Mouse (Mus musculus): ENCODE measurements around the gene Wipf1. TPM values are rescaled to one million over a fixed set of nuclear protein-coding genes. Genes with fewer than 3 reads are reported as not detected.

Wipf1 gene
- polyA plus RNA-seq, 1 experiment from 2014 or later: 1.9 TPM

DNA sequence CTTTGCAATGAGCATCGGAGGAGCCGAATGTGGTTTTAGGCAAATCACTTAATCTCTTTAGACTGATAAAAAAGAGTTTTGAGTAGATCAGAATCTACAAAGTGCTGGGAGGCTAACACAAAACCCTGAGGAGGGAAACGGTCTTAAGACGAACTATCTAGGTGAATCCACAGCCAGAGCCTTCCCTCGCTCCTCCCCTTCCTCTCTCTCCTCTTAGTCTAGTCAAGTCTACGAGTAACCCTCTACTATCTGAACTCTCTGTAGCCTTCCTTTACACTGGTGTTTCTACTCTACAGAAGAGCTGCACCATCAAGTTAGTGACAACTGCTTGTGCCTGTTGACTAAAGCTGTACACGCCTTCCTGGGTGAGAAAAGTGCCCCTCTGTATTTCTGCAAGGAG lies 77.0 kb downstream of the Wipf1 start:
- H3K27ac ChIP-seq (ENCODE audit: low read depth, low read length): no peak overlapping the region
- no peak overlapping the region for H3K4me2 ChIP-seq (ENCODE audit: low read depth, low read length)
- no peaks in the 10 kb centered on the region for H3K9me3 ChIP-seq (ENCODE audit: control insufficient read depth, low read length)
- H3K4me1 ChIP-seq (ENCODE audit: control insufficient read depth, insufficient read depth, low read length): no peaks in the 10 kb centered on the region
- no peak for ATAC-seq (ENCODE audit: low read depth)
- no peaks in the 10 kb centered on the region for H3K36me3 ChIP-seq (ENCODE audit: control insufficient read depth, insufficient read depth, low read length)
- WGBS: 85% methylated on average over 7 of the region's 7 CpGs
- no peak overlapping the region for H3K9ac ChIP-seq (replicated peaks; ENCODE audit: low read depth, low read length)
- H3K4me3 ChIP-seq (ENCODE audit: low read depth, low read length): no peak overlapping the region
- H3K27me3 ChIP-seq (ENCODE audit: control insufficient read depth, insufficient read depth, low read length): no peaks in the 10 kb centered on the region

DNA sequence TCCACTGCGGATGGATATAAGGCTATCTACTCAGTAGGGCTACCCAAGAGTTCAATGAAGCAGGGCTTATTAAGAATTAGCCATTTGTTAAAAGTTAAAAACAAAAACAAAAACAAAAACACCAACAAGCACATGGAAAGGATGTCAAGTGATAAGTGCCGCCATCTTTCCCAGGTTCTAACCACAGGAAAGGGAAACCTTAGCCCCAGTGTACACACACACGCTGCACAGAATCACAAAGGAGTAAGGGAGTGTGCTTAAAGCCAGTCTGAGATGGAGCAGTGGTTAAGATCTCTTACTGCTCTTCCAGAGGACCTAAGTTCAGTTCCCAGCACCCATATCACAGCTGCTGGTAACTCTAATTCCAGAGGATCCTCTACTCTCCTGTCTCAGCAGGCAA lies 78.0 kb downstream of the Wipf1 start:
- H3K9me3 ChIP-seq (ENCODE audit: control insufficient read depth, low read length): no peaks in the 10 kb centered on the region
- 97% methylated on average over 3 of the region's 3 CpGs for WGBS
- no peak overlapping the region for H3K4me2 ChIP-seq (ENCODE audit: low read depth, low read length)
- H3K4me1 ChIP-seq (ENCODE audit: control insufficient read depth, insufficient read depth, low read length): no peaks in the 10 kb centered on the region
- ATAC-seq (ENCODE audit: low read depth): no peak
- H3K27ac ChIP-seq (ENCODE audit: low read depth, low read length): no peak overlapping the region
- no peaks in the 10 kb centered on the region for H3K36me3 ChIP-seq (ENCODE audit: control insufficient read depth, insufficient read depth, low read length)
- no peak overlapping the region for H3K4me3 ChIP-seq (ENCODE audit: low read depth, low read length)
- no peaks in the 10 kb centered on the region for H3K27me3 ChIP-seq (ENCODE audit: control insufficient read depth, insufficient read depth, low read length)
- H3K9ac ChIP-seq (replicated peaks; ENCODE audit: low read depth, low read length): no peak overlapping the region

DNA sequence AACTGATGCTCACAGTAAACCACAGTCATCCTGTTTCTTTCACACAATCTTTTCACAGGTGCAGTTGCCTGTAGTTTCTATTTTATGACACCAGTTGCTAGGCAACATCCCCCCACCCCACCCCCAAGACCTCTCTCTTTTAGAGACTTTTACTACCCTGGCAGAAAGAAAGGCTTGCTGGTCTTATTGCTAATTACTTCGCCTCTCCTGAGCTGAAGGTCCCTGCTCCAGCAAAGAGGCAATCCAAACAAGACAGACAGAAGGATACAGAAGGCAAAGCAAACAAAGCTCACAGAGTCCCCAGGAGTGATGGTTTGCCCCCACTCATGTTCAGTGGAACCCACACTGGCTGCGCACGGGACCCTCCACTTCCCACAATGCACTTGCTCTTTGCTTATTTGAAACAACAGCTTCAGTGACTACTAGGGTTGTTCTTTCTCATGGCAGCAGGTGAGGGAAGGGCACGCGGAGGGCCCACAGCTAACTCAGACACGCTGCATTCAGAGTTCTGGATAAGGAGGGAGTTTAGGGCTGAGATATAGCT lies 79.3 kb downstream of the Wipf1 start:
- 12% methylated on average over 6 of the region's 6 CpGs for WGBS
- Histone ChIP-seq H3K27ac (ENCODE audit: low read depth, low read length) (no peak overlapping the region), H3K4me1 (ENCODE audit: control insufficient read depth, insufficient read depth, low read length) (no peaks in the 10 kb centered on the region), H3K9ac (replicated peaks; ENCODE audit: low read depth, low read length) (no peak overlapping the region), H3K4me2 (ENCODE audit: low read depth, low read length) (0 out of 2 replicates have a peak overlapping the region, but pooled peaks have one; percentile 6), H3K9me3 (ENCODE audit: control insufficient read depth, low read length) (no peaks in the 10 kb centered on the region), H3K27me3 (ENCODE audit: control insufficient read depth, insufficient read depth, low read length) (no peaks in the 10 kb centered on the region), H3K36me3 (ENCODE audit: control insufficient read depth, insufficient read depth, low read length) (no peaks in the 10 kb centered on the region), H3K4me3 (ENCODE audit: low read depth, low read length) (no peak overlapping the region)
- peak; percentile 14; the same call in 1 of the 2 replicates for ATAC-seq (ENCODE audit: low read depth)

DNA sequence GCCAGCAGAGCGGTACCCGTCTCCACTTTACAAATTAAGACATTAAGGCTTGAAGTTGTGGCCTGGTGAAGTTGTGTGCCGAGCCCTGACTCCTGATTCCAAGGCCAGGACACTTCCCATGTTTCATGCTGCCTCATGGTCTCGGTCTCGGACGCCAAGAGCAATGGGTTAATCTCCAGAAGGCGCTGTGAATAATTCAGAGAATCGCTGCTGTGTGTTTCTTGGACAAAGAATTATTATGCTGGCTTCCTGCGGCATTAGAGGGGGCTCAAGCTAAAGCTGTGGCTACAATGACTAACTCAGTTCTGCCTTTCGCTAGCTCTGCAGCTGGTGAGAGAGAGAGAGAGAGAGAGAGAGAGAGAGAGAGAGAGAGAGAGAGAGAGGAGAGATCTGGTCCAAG lies 85.5 kb downstream of the Wipf1 start:
- Histone ChIP-seq H3K4me2 (ENCODE audit: low read depth, low read length) (no peak overlapping the region), H3K9ac (replicated peaks; ENCODE audit: low read depth, low read length) (no peak overlapping the region), H3K4me1 (ENCODE audit: control insufficient read depth, insufficient read depth, low read length) (no peaks in the 10 kb centered on the region), H3K27me3 (ENCODE audit: control insufficient read depth, insufficient read depth, low read length) (no peaks in the 10 kb centered on the region), H3K27ac (ENCODE audit: low read depth, low read length) (no peak overlapping the region), H3K4me3 (ENCODE audit: low read depth, low read length) (no peak overlapping the region), H3K36me3 (ENCODE audit: control insufficient read depth, insufficient read depth, low read length) (no peaks in the 10 kb centered on the region), H3K9me3 (ENCODE audit: control insufficient read depth, low read length) (no peaks in the 10 kb centered on the region)
- 64% methylated on average over 10 of the region's 10 CpGs for WGBS
- no peak for ATAC-seq (ENCODE audit: low read depth)

DNA sequence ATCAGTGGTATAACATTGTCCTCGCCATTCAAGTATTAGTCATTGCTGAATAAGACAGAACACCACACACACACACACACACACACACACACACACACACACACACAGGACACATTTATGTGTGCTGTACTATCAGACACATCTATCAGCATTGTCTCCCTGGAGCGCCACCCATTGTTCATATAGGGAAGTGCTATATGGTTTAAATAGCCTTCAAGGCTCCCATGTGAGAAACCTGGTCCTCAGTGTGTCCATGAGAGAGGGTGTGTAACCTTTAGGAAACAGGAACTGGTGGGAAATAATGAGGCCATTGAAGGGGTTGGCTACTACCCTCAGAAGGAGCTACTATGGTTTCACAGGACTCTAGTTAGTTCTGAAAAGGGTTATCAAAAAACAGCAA lies 87.5 kb downstream of the Wipf1 start:
- H3K36me3 ChIP-seq (ENCODE audit: control insufficient read depth, insufficient read depth, low read length): no peaks in the 10 kb centered on the region
- ATAC-seq (ENCODE audit: low read depth): no peak
- 77% methylated on average over 2 of the region's 2 CpGs for WGBS

DNA sequence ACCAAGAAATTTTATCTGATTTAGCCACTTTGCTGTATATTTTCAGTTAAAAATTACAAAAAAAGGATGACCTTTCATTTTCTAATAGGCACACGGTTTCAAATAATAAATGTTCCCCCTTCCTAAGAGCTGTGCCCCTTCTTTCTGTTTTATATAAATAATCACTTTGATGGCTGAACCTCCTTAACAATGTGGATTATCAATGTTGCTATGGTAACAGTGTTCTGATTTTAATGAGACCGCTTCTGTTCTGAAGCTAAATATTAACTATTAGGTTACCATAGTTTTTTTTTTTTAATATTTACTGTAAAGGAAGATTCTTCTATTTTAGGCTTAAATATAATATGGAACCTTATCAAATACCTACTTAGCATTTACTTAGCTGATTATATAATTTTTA lies 89.2 kb downstream of the Wipf1 start:
- Histone ChIP-seq H3K36me3 (ENCODE audit: control insufficient read depth, insufficient read depth, low read length) (no peaks in the 10 kb centered on the region), H3K4me2 (ENCODE audit: low read depth, low read length) (no peak overlapping the region), H3K27ac (ENCODE audit: low read depth, low read length) (no peak overlapping the region), H3K4me3 (ENCODE audit: low read depth, low read length) (no peak overlapping the region), H3K27me3 (ENCODE audit: control insufficient read depth, insufficient read depth, low read length) (no peaks in the 10 kb centered on the region), H3K4me1 (ENCODE audit: control insufficient read depth, insufficient read depth, low read length) (no peaks in the 10 kb centered on the region), H3K9me3 (ENCODE audit: control insufficient read depth, low read length) (no peaks in the 10 kb centered on the region), H3K9ac (replicated peaks; ENCODE audit: low read depth, low read length) (no peak overlapping the region)
- no peak for ATAC-seq (ENCODE audit: low read depth)
- 74% methylated on average over 2 of the region's 2 CpGs for WGBS

More for the DNA sequence above, 87.5 kb downstream of the Wipf1 start:
- Histone ChIP-seq H3K4me2 (ENCODE audit: low read depth, low read length) (no peak overlapping the region), H3K27me3 (ENCODE audit: control insufficient read depth, insufficient read depth, low read length) (no peaks in the 10 kb centered on the region), H3K9me3 (ENCODE audit: control insufficient read depth, low read length) (no peaks in the 10 kb centered on the region), H3K4me1 (ENCODE audit: control insufficient read depth, insufficient read depth, low read length) (no peaks in the 10 kb centered on the region), H3K9ac (replicated peaks; ENCODE audit: low read depth, low read length) (no peak overlapping the region), H3K4me3 (ENCODE audit: low read depth, low read length) (no peak overlapping the region), H3K27ac (ENCODE audit: low read depth, low read length) (no peak overlapping the region)

DNA sequence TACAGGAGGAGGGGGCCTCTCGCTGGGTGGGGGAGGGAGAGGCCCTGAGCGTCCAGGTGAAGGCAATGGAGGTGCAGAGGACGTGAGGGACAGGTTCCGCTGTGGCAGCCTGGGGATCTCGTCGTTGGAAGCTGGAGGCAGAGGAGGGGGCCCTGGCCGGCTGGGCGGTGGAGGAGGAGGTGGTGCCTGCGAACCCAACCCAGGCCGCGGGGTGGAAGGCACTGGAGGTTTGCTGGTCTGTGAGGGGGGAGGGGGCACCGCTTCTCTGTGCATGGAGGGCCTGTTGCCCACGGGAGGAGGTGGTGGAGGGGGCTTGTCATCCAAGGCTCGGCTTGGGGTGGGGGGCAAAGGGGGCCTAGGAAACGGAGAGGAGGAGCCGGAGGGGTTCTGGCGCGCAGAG lies 92.6 kb downstream of the Wipf1 start:
- 56% methylated on average over 18 of the region's 18 CpGs for WGBS
- H3K4me2 ChIP-seq (ENCODE audit: low read depth, low read length): no peak overlapping the region
- ATAC-seq (ENCODE audit: low read depth): no peak
- H3K36me3 ChIP-seq (ENCODE audit: control insufficient read depth, insufficient read depth, low read length): no peaks in the 10 kb centered on the region
- H3K27ac ChIP-seq (ENCODE audit: low read depth, low read length): no peak overlapping the region
- H3K4me1 ChIP-seq (ENCODE audit: control insufficient read depth, insufficient read depth, low read length): no peaks in the 10 kb centered on the region
- H3K9ac ChIP-seq (replicated peaks; ENCODE audit: low read depth, low read length): no peak overlapping the region
- H3K4me3 ChIP-seq (ENCODE audit: low read depth, low read length): no peak overlapping the region
- no peaks in the 10 kb centered on the region for H3K27me3 ChIP-seq (ENCODE audit: control insufficient read depth, insufficient read depth, low read length)
- no peaks in the 10 kb centered on the region for H3K9me3 ChIP-seq (ENCODE audit: control insufficient read depth, low read length)

DNA sequence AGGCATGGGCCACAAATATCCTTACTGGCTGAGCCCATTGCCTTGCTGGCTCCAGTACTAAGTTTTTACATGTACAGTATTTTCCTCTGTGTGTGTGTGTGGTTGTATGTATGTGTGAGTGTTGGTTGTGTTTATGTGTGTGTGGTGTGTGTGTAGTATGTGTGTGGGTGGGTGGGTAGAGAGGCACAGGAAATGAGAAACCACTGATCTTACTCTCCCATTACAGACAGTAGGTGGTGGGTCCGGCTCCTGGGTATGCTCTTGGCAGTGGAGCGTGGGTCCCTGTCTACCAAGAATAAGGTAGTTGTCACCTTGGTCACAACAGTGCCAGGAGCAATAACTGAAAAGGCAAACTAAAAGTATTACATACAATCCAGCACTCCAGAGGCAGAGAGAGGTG lies 93.7 kb downstream of the Wipf1 start:
- 96% methylated on average over 2 of the region's 2 CpGs for WGBS
- H3K4me2 ChIP-seq (ENCODE audit: low read depth, low read length): no peak overlapping the region
- no peak for ATAC-seq (ENCODE audit: low read depth)
- no peaks in the 10 kb centered on the region for H3K27me3 ChIP-seq (ENCODE audit: control insufficient read depth, insufficient read depth, low read length)
- no peaks in the 10 kb centered on the region for H3K9me3 ChIP-seq (ENCODE audit: control insufficient read depth, low read length)
- no peaks in the 10 kb centered on the region for H3K36me3 ChIP-seq (ENCODE audit: control insufficient read depth, insufficient read depth, low read length)
- no peak overlapping the region for H3K27ac ChIP-seq (ENCODE audit: low read depth, low read length)
- no peak overlapping the region for H3K9ac ChIP-seq (replicated peaks; ENCODE audit: low read depth, low read length)
- H3K4me1 ChIP-seq (ENCODE audit: control insufficient read depth, insufficient read depth, low read length): no peaks in the 10 kb centered on the region
- H3K4me3 ChIP-seq (ENCODE audit: low read depth, low read length): no peak overlapping the region

DNA sequence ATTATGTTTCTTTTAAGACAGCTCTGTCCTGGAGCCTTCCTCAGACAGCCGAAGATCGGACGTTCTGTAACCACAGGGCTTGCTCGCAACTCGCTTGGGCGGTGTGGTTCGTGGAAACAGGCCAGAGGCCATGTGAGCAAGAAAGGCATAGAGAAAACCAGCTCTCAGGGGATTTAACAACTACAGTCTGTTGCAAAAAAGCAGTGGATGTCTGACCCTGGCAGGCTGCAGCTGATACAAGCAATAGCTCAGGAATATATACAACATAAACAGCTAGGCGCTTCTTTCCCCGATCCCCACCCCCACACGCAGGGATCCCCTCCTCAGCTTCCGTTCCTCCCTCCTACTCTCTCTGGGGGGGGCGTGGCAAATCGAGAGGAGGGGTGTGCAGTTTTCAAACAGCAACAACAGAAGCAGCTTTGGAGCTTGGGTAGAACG lies 97.6 kb downstream of the Wipf1 start:
- Histone ChIP-seq H3K4me1 (ENCODE audit: control insufficient read depth, insufficient read depth, low read length) (no peaks in the 10 kb centered on the region), H3K4me2 (ENCODE audit: low read depth, low read length) (peak overlapping the region; percentile 33; the same call in 1 of the 2 replicates), H3K9me3 (ENCODE audit: control insufficient read depth, low read length) (no peaks in the 10 kb centered on the region), H3K4me3 (ENCODE audit: low read depth, low read length) (peak overlapping the region; percentile 9; the same call in 1 of the 2 replicates), H3K9ac (replicated peaks; ENCODE audit: low read depth, low read length) (no peak overlapping the region; the same call in 1 of the 2 replicates), H3K36me3 (ENCODE audit: control insufficient read depth, insufficient read depth, low read length) (no peaks in the 10 kb centered on the region), H3K27me3 (ENCODE audit: control insufficient read depth, insufficient read depth, low read length) (no peaks in the 10 kb centered on the region), H3K27ac (ENCODE audit: low read depth, low read length) (peak overlapping the region; percentile 48)
- 43% methylated on average over 14 of the region's 14 CpGs for WGBS
- ATAC-seq (ENCODE audit: low read depth): 0 out of 2 replicates have a peak, but pooled peaks have one; percentile 44

Measured in neural tube, embryonic 14.5 days (tissue).